Mouse (Mus musculus) liver (tissue): ENCODE results near the gene Vmn1r11.

ENCODE experiments used
- DNase-seq: peaks from one replicate; pipeline ENCODE4 v3.0.0-alpha.2; 2020; ENCODE audit warnings: mixed read lengths

Gene Vmn1r11

GRCm38 (mm10) chr6:57133155-57133554 lies at the start of gene Vmn1r11:
Gene Vmn1r11 (plus strand): TSS chr6:57133455.
- DNase-seq, result no peak

DNA sequence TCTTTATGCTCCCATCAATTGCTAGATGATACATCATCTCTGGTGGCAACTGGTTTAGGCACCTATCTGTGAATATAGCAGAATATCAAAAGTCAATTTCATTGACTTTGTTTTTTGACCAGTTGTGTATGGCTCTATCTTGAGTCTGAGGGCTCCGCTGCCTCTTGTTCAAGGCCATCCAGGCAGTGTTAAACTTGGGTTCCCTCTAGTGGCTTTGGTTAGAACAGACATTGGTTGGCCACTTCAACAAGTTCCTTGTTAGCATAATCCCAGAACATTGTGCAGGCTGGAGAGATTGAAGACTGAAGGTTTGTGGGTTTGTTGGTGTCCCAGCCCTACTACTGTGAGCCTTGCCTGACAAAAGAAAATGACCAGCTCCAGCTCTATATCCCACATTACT lies 26.9 kb upstream of the Vmn1r11 start:
- no peak for DNase-seq

DNA sequence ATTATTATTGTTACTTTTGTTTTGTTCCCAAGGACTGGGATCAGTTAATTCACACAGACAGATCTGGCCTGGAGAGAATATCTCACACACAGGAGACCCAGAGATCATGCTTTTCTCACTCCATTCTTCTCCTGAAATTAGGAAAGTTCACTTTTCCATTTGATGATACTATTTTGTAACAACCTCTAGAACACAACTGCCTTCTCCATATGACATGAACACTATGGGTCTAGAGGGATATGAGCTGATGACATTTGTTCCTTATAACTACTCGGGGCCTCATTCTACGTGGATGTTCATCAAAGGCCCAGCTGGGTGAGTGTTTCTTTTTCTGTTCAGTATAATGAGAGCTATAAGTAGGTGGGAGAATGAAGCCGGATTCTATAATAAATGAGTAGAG lies 24.1 kb upstream of the Vmn1r11 start, which contains the start of gene Vmn1r10:
TSS of gene Vmn1r10 (plus strand) at position 301 of the 400 bp plus-strand sequence.
- no peak for DNase-seq

DNA sequence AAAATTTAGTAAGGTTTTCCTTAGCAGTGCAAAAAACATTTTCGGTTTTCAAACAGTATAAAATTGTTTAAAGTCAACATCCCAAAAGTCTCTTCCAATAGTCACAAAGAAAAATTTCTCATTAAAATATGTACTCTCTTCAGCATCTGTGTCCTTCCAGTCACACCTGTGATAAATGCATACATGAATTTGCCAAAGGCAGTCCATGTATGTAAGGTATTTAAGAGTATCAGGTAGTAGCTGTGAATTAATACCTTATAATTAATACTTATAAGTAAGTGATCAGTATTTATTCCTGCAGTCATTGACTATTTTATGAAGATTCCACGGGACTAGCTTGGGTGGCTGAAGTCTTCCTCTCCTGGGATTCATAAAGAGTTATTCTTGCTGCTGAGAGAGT lies 23.4 kb downstream of the Vmn1r11 start, which contains the start of gene Vmn1r12:
TSS of gene Vmn1r12 (plus strand) at position 301 of the 400 bp plus-strand sequence.
- DNase-seq, result no peak
